Mouse (Mus musculus): Measurements from ENCODE around the gene Grk5.

DNA sequence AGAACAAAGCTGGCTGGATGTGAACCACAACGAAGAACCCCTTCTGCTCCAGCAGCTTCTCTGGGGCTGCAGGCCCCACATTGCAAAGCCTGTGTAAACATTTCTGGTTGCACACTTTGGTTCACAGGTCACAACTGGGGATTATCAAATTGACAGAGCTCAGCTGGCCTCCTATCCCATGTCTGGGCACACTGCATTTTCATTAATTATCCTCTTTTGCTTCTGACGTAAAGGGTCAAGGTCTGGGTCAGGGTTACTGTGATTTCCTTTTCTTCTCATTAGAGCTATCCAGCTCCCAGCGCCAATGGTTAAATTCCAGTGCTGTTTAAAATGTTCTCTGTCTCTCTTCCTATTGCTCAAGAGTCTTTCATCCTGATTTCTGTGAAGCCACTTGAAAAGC, 168.0 kb downstream of the Grk5 start:
- TF ChIP-seq CTCF (conservative IDR thresholded peaks at IDR 0.05; ENCODE audit: low read length), result no peak
- TF ChIP-seq NANOG (IDR thresholded peaks at IDR 0.05; ENCODE audit: borderline replicate concordance, low read length), result no peak
